Mouse (Mus musculus) C2C12 (cell line): ENCODE measurements around the gene Serp2.

ENCODE experiments used
- CTCF ChIP-seq: IDR thresholded peaks from one replicate; pipeline ENCODE4 v1.5.1; 2011; ENCODE audit not compliant: control insufficient read depth, insufficient read depth, insufficient read length
- MYOG ChIP-seq: IDR thresholded peaks from one replicate; pipeline ENCODE4 v1.6.1; 2011; ENCODE audit not compliant: control insufficient read depth, insufficient read length; ENCODE audit errors: extremely low read depth

- TF ChIP-seq CTCF = no peak
- no peak for TF ChIP-seq MYOG
Measured at GRCm38 (mm10) chr14:76483701-76484100, 73.0 kb downstream of the Serp2 start.
